Mouse (Mus musculus) lung, postnatal 14 days (tissue): ENCODE data around the gene Bbip1.

Source experiments
- DNase-seq: peaks from one replicate; pipeline ENCODE4 v3.0.0; 2021

The Bbip1 gene

GRCm38 (mm10) chr19:53890274-53890673 lies 54.2 kb downstream of the Bbip1 start:
- DNase-seq: no peak

- no peak for DNase-seq
Observed at GRCm38 (mm10) chr19:53889555-53889954, 54.9 kb downstream of the Bbip1 start.

- DNase-seq: no peak
Observed at GRCm38 (mm10) chr19:53888331-53888730, 56.1 kb downstream of the Bbip1 start.

GRCm38 (mm10) chr19:53887822-53888221 lies 56.6 kb downstream of the Bbip1 start:
- DNase-seq: no peak

GRCm38 (mm10) chr19:53886576-53887370 lies 57.7 kb downstream of the Bbip1 start:
- DNase-seq: no peak

GRCm38 (mm10) chr19:53885450-53885849 lies 59.0 kb downstream of the Bbip1 start:
- no peak for DNase-seq

- no peak for DNase-seq
Observed at GRCm38 (mm10) chr19:53881786-53882185, 62.6 kb downstream of the Bbip1 start.

- DNase-seq: no peak
Observed at GRCm38 (mm10) chr19:53880460-53880859, 64.0 kb downstream of the Bbip1 start.
